Mouse (Mus musculus) olfactory bulb, adult 2 months (tissue): ENCODE measurements around the gene Cadm4.

Source experiments
- CTCF ChIP-seq: fragments of 200-500 bp; IDR thresholded peaks from 2 replicates; pipeline ENCODE4 v1.5.1; 2012; ENCODE audit warnings: low read depth, mild to moderate bottlenecking, low read length, moderate library complexity; ENCODE audit not compliant: insufficient read depth
- POLR2A ChIP-seq: fragments of 200-500 bp; IDR thresholded peaks from 2 replicates; pipeline ENCODE4 v1.6.1; 2012; ENCODE audit warnings: mild to moderate bottlenecking, low read depth, low read length, moderate library complexity; ENCODE audit not compliant: insufficient read depth

GRCm38 (mm10) chr7:24470356-24470755, 11.5 kb upstream of the Cadm4 start:
- TF ChIP-seq CTCF (no peak), POLR2A (no peak)
